Mouse (Mus musculus): ENCODE data around the gene Capza1.
"Not testable (repeated sequence)": the region's sequence is repeated elsewhere in the genome, so short reads cannot be mapped to it uniquely, and the experiment has no call there.

The Capza1 gene

GRCm38 (mm10) chr3:104817481-104817990, 46.8 kb downstream of the Capza1 start:
- peak; percentile 81 for DNase-seq (ENCODE audit: low spot score)

- no peak for DNase-seq (ENCODE audit: low spot score)
These were observed 48.2 kb downstream of the Capza1 start for GRCm38 (mm10) chr3:104816130-104816529.

GRCm38 (mm10) chr3:104815346-104815745, 49.0 kb downstream of the Capza1 start:
- DNase-seq (ENCODE audit: low spot score): no peak

GRCm38 (mm10) chr3:104814746-104815145, 49.6 kb downstream of the Capza1 start:
- DNase-seq (ENCODE audit: low spot score): no peak

- DNase-seq (ENCODE audit: low spot score): not testable (repeated sequence)
These were observed 51.1 kb downstream of the Capza1 start for GRCm38 (mm10) chr3:104813227-104813626.

- no peak for DNase-seq (ENCODE audit: low spot score)
These were observed 52.1 kb downstream of the Capza1 start for GRCm38 (mm10) chr3:104812254-104812653.

GRCm38 (mm10) chr3:104811752-104812151, 52.6 kb downstream of the Capza1 start:
- no peak for DNase-seq (ENCODE audit: low spot score)

GRCm38 (mm10) chr3:104805539-104805938, 58.8 kb downstream of the Capza1 start:
- DNase-seq (ENCODE audit: low spot score): no peak

GRCm38 (mm10) chr3:104804312-104804711, 60.0 kb downstream of the Capza1 start:
- no peak for DNase-seq (ENCODE audit: low spot score)

GRCm38 (mm10) chr3:104801481-104801880, 62.8 kb downstream of the Capza1 start:
- no peak for DNase-seq (ENCODE audit: low spot score)

- DNase-seq (ENCODE audit: low spot score): no peak
These were observed 63.6 kb downstream of the Capza1 start for GRCm38 (mm10) chr3:104800681-104801080.

GRCm38 (mm10) chr3:104796430-104797082, 67.7 kb downstream of the Capza1 start:
- DNase-seq (ENCODE audit: low spot score): no peak

- no peak for DNase-seq (ENCODE audit: low spot score)
These were observed 68.5 kb downstream of the Capza1 start for GRCm38 (mm10) chr3:104795661-104796340.

- no peak for DNase-seq (ENCODE audit: low spot score)
These were observed 69.3 kb downstream of the Capza1 start for GRCm38 (mm10) chr3:104794953-104795470.

GRCm38 (mm10) chr3:104793871-104794828, 70.2 kb downstream of the Capza1 start:
- DNase-seq (ENCODE audit: low spot score): peak; percentile 77

- DNase-seq (ENCODE audit: low spot score): no peak
These were observed 71.7 kb downstream of the Capza1 start for GRCm38 (mm10) chr3:104792360-104793270.

GRCm38 (mm10) chr3:104791671-104792070, 72.6 kb downstream of the Capza1 start:
- no peak for DNase-seq (ENCODE audit: low spot score)

GRCm38 (mm10) chr3:104791017-104791416, 73.3 kb downstream of the Capza1 start:
- DNase-seq (ENCODE audit: low spot score): no peak

GRCm38 (mm10) chr3:104790401-104790937, 73.8 kb downstream of the Capza1 start:
- DNase-seq (ENCODE audit: low spot score): no peak

- no peak for DNase-seq (ENCODE audit: low spot score)
These were observed 74.5 kb downstream of the Capza1 start for GRCm38 (mm10) chr3:104789822-104790221.

GRCm38 (mm10) chr3:104789312-104789605, 75.0 kb downstream of the Capza1 start:
- DNase-seq (ENCODE audit: low spot score): no peak
